Mouse (Mus musculus) brain, embryonic 18.5 days (tissue): ENCODE measurements around the gene Plagl2.

Experiments used
- DNase-seq: peaks from one replicate; pipeline ENCODE4 v3.0.0-alpha.2; 2012; ENCODE audit warnings: low read depth, low spot score

Plagl2 gene

GRCm38 (mm10) chr2:153239021-153239859, 2.0 kb downstream of the Plagl2 start:
- DNase-seq, result no peak

DNA sequence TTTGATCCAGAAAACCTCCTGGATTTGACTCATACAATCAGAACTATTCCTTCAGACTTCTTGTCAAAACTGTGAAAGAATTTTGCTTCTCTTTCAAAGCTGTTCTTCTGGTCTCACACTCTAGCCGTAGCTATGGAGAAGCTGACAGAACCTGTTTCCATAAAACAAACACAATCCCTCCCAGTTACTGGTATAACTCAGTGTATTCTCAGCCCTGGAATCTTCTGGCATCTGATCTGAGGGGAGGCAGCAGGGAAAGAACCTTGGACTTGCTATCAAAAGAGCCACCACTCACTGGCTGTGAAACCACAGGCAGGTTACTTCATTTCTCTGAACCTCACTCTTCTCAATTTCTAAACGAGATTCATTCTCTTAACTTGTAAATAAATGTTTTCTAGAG, 2.8 kb downstream of the Plagl2 start:
- DNase-seq, result no peak

GRCm38 (mm10) chr2:153237891-153238290, 3.3 kb downstream of the Plagl2 start:
- DNase-seq, result no peak

DNA sequence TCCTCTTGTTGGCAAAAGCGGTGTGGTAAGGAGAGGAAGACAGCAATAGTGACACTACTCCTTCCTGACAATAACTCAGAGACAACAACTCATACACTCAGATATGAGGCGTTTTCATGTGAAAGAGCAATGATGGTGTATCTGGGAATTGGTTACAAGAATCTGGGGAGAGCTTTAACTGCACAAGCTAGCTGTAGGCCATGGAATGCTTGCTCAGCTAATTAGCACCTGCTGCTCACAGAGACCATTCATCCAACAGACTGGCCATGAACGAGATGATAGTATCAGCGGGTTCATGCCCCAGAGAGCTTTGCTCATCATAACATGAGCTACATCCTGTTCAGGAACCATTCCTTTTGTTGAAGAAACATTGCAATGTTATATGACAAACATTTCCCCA, 4.0 kb downstream of the Plagl2 start:
- DNase-seq, result no peak

GRCm38 (mm10) chr2:153228523-153228922, 12.7 kb downstream of the Plagl2 start:
- no peak for DNase-seq

DNA sequence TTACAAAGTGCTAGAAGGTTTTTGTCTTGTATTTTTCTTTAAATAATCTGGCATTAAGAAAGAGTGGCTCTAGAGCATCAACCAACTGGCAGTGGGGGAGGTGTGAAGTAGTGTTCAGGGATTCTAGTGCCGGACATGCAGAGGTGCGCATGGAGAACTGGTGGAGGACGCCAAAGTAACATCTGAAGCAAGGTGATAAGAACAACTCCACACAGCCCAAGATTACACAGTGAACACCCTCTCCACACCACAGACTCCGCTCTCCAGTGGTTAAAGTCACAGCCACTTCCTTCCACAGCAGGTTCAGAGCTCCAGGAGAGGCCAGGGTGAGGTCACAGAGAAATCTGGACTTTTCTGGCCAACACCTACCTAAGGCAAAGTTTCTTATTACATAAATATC, 13.3 kb downstream of the Plagl2 start:
- DNase-seq, result no peak

DNA sequence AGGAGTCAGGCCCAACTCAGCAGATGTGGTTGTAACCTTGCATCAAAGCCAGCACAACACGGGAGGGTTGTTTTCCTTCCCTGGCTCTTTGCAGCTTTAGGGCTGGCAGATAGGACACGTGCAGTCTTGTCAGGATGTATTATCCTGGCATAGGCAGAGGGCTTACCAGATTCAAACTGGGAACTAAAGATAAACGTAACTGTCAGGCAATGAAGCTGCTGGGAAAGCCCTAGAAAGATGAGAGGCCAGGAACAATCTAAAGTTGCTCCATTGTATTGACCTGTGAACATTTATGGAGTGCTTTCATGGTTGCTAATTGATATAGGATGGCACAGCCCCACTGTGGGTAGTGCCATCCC, 15.7 kb downstream of the Plagl2 start:
- no peak for DNase-seq

GRCm38 (mm10) chr2:153224946-153225594, 16.2 kb downstream of the Plagl2 start, which contains the start of gene Tspyl3:
Gene Tspyl3 (minus strand): TSS chr2:153225441.
- DNase-seq, result peak; percentile 42

DNA sequence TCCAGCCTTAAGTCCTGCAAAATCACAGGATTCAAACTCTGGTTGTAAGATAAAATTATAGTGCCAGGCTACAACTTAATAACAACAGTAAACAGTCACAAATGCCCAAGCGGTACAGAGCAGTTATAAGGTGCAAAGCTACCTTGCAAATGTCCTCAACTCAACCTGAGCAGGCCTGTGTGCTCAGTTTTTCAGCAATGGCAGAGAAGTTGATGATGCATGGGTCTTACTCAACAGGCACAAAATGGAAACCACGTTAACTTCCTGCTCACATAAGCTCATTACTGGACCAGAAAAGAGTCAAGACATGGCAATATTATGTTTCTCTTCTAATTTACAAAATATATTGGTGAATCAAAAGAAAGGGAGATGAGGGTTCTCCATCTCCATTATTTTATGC, 18.7 kb downstream of the Plagl2 start:
- DNase-seq, result no peak

DNA sequence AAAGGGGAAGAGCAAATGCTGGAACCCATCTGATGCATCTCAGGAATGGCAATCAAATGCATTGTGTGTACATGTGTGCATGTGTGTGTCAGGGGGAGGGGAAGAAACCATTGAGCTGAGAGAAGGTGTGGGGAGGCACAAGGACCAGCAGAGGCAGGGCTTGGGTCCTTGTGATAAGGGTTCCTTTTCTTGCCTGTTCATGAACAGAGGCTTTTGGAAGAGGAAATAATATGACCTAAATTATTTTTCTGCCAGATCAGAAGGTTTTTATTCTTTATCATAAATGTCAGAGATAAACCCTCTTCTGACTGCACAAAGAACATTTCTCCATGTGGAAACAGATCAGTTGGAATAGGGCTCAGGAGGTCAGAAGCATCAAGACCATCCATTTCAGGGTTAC, 19.1 kb downstream of the Plagl2 start:
- no peak for DNase-seq

- DNase-seq, result no peak
These were observed 19.6 kb downstream of the Plagl2 start for GRCm38 (mm10) chr2:153221620-153222019.

GRCm38 (mm10) chr2:153218516-153218915, 22.7 kb downstream of the Plagl2 start:
- no peak for DNase-seq

DNA sequence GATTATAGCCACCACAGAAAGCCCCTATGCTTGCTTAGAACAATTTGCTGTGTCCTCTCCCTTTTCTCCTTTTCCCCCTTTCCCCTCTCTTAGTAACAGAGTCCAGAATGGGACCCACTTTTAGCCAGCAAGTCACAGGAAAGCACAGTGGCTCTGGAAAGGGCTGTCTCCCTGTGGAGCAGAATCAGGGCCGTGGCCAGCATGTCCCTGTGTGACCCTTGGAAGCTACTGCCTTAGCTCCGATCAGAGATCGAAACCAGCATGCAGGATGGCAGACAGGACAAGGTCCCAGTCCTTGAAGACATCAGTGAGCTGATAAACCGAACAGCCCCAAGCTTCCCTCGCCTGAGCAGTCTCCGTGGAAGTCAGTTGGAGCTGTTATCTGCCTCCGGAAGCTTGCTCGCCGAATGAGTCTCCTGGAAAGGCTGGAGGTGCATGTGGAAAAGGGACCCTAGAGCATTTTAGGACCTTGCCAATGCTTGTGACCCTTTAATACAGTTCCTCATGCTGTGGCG, 23.3 kb downstream of the Plagl2 start:
- DNase-seq, result no peak

GRCm38 (mm10) chr2:153215421-153215820, 25.8 kb downstream of the Plagl2 start:
- no peak for DNase-seq

DNA sequence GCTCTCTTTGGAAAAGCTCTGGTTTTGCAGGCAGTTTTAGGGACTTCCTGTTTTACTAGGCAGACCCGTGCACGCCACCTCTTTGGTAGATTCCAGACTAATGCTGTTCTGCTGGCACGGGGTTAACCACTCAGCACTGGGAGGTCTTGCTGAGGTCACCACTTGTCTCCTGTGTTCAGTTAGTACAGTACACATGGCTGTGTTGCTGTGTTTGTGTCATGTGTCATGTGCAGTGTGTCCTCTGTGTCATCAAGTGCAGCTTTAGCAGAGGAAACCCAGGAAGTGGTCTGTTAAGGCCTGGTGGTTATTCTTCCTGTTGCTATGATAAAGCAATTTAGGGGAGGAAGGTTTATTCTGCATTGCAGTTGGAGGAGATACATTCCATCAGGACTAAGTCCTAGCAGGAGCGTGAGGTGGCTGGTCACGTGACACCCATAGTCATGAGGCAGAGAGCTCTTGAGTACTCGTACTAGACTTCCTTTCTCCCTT, 26.4 kb downstream of the Plagl2 start:
- no peak for DNase-seq

DNA sequence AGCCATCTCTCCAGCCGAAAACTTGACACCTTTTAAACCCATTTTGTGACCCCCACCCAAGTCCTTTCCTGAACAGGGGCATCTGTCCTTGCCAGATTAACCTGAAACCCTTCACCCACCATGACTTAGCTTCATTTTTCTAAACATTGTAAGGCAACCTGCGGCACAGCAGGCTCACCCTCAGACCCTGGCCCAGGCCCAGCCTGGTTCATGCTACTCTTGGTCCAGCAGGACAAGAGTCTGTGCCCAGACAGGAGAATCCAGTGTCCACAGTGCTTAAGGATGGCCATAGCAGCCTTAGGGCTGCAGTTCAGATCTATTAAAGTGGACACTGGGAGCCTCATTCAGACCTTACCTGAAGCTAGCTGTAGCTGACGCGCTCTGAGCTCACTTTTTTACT, 27.9 kb downstream of the Plagl2 start:
- no peak for DNase-seq

- DNase-seq, result no peak
These were observed 29.8 kb downstream of the Plagl2 start for GRCm38 (mm10) chr2:153211451-153211850.

- DNase-seq, result no peak
These were observed 31.9 kb downstream of the Plagl2 start for GRCm38 (mm10) chr2:153209286-153209685.

DNA sequence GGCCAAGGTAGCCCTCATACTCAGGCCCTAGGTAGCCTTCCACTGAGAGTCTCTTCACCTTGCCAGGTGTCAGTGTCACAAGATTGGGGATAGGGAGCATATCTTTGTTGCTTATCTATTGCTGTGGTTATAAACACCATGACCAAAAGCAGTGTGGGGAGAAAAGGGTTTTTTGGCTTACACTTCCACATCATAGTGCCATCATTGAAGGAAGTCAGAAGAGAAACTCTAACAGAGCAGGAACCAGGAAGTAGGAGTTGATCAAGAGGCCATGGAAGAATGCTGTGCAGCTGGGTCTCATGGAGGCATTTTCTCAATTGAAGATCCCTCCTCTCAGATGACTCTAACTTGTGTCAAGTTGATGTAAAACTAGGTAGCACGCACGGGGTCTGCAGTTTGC, 33.1 kb downstream of the Plagl2 start:
- no peak for DNase-seq

DNA sequence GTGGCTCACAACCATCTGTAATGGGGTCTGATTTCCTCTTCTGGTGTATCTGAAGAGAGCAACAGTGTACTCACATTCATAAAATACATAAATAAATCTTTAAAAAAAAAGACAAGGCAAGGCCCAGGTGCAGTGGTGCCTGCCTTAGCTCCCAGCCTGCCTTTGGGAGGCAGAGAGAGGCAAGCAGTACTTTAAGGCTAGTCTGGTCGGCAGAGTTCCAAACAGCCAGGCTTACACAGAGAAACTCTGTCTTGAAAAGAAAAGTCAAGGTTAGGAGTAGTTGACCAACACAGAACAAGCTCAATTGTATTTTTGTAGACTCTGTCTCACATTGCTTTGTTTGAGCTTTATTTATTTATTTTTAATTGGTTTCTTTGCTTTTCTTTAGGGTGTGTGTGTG, 38.5 kb downstream of the Plagl2 start:
- no peak for DNase-seq

- DNase-seq, result no peak
These were observed 42.1 kb downstream of the Plagl2 start for GRCm38 (mm10) chr2:153199114-153199513.

DNA sequence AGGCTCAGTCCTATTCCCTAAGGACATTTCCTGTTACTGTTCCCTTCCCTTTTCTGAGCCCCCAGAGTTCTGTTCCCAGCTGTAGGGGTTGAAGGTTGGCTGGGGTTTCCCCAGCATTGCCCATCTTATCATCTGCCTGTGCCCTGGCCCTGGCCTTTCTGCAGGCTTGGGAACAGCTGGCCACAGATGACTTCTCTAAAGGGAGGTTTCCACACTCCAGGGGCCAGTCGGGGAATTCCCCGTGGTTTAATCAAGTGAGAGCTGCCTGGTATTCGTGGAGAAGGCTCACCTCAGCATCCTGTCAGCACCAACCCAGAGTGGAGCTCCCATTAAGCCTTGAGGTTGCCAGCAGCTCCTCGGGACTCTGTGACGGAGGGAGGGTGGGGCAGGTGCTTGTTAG, 42.7 kb downstream of the Plagl2 start:
- no peak for DNase-seq

DNA sequence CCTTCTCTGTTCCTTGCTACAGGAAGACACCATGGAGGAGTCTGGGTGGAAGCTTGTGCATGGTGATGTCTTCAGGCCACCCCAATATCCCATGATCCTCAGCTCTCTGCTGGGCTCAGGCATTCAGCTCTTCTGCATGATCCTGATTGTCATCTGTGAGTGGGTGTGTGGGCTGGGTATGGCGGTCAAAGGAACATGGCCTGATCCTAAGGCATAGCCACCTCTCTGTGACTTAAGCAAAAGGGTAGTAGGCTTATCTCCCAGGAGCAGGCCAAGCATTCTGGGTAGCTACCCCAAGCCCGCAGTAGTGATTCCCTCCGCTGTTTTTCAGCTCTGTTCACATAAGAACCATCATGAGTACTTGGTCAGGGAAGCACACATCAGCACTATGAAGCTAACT, 47.0 kb downstream of the Plagl2 start:
- DNase-seq, result no peak
